ENCODE assay signal across 27 mouse cellular contexts in the genomic region with DNA sequence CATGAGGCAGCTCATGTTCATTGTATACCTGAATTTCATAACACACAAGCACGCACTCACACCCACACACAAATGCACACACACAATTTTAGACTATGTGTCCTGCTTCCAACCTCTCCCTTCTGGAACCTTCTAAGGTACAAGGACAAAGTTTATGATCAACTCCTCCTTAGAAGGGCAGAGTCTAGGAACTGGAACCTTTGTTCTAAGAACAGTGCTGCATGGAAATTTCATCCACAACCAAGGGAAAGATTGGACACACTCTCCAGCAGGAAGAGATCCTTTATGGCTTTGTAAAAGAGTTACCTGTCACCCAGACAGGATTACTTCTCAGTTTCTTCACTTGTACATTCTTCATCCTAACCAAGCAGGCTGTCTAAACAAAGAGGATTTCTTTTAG. TPM values are rescaled to one million over a fixed set of nuclear protein-coding genes. Genes with fewer than 3 reads are reported as not detected.
A peak's percentile ranks its signal among the peaks of the same experiment; 100 is the strongest.
DNase-seq lines count a peak whose midpoint lies in the region; ATAC-seq and TF ChIP-seq lines count a peak whose summit lies in the region.
"Had no signal": no experiment of that assay in that cellular context is flagged by ENCODE, and none has a peak within 500 bp of the region (broad histone marks: within the 10 kb centered on the region; RNA-seq: fewer than 3 reads in every experiment).

No protein-coding gene starts in this region.

- no peak overlapping the region for H3K9ac ChIP-seq in kidney, embryonic 15.5 days
- no peak overlapping the region for H3K9ac ChIP-seq in kidney, embryonic 16.5 days (replicated peaks; ENCODE audit: low read length)
- no peak overlapping the region for H3K9ac ChIP-seq in forebrain, postnatal 0 days
- H3K9ac ChIP-seq: embryonic facial prominence, embryonic 12.5 days; embryonic facial prominence, embryonic 15.5 days; heart, embryonic 13.5 days; hindbrain, embryonic 14.5 days had no signal

- no peaks in the 10 kb centered on the region for H3K27me3 ChIP-seq in kidney, adult 2 months (replicated peaks; ENCODE audit: control insufficient read depth, insufficient read depth, low read length)
- no peaks in the 10 kb centered on the region for H3K27me3 ChIP-seq in kidney, embryonic 15.5 days
- H3K27me3 ChIP-seq in kidney, embryonic 16.5 days (ENCODE audit: insufficient read depth, low read length), result no peaks in the 10 kb centered on the region
- H3K27me3 ChIP-seq in forebrain, postnatal 0 days (ENCODE audit: insufficient read depth, low read length), result no peaks in the 10 kb centered on the region
- H3K27me3 ChIP-seq: CH12.LX; embryonic facial prominence, embryonic 12.5 days; embryonic facial prominence, embryonic 15.5 days had no signal

- TF ChIP-seq CTCF in kidney, adult 2 months (conservative IDR thresholded peaks at IDR 0.05; ENCODE audit: insufficient read depth, insufficient read length, low read depth, low read length), result no peak
- TF ChIP-seq CTCF in forebrain, postnatal 0 days (IDR thresholded peaks at IDR 0.05; ENCODE audit: low read depth), result no peak

- DNase-seq in kidney, adult 2 months, result peak; percentile 79
- DNase-seq in kidney, postnatal 36 days, result peak; percentile 16 to 44
- peak; percentile 79 for DNase-seq in large intestine, adult 2 months (ENCODE audit: low read depth, low spot score)
- DNase-seq in forebrain, postnatal 0 days, result no peak
- DNase-seq in heart, adult 18-20 months, result no peak
- DNase-seq: adrenal gland, adult 2 months; adrenal gland, postnatal 14 days; B cell, adult 2 months; cerebellum, adult 11 months; cerebellum, adult 2 months; cerebellum, adult 9-11 months; cerebellum, postnatal 25 days; gastrocnemius, postnatal 25 days; heart, adult 2 months; heart, postnatal 14 days; heart, postnatal 4 days had no signal

- no peak for TF ChIP-seq POLR2A in kidney, adult 2 months (IDR thresholded peaks at IDR 0.05; ENCODE audit: low read depth, low read length)

- no peak overlapping the region for H3K4me2 ChIP-seq in kidney, embryonic 15.5 days
- H3K4me2 ChIP-seq in kidney, embryonic 16.5 days (replicated peaks; ENCODE audit: low read depth, low read length), result no peak overlapping the region
- no peak overlapping the region for H3K4me2 ChIP-seq in forebrain, postnatal 0 days (ENCODE audit: low read depth)
- H3K4me2 ChIP-seq: embryonic facial prominence, embryonic 12.5 days; embryonic facial prominence, embryonic 15.5 days; heart, embryonic 13.5 days; hindbrain, embryonic 14.5 days had no signal

- H3K9me3 ChIP-seq in kidney, embryonic 15.5 days (replicated peaks), result no peaks in the 10 kb centered on the region
- H3K9me3 ChIP-seq in kidney, embryonic 16.5 days (ENCODE audit: low read length), result no peaks in the 10 kb centered on the region
- no peaks in the 10 kb centered on the region for H3K9me3 ChIP-seq in forebrain, postnatal 0 days (ENCODE audit: low read length)
- H3K9me3 ChIP-seq: embryonic facial prominence, embryonic 12.5 days; embryonic facial prominence, embryonic 15.5 days; G1E; heart, embryonic 10.5 days; heart, embryonic 13.5 days had no signal

- no peaks in the 10 kb centered on the region for H3K36me3 ChIP-seq in kidney, adult 2 months (ENCODE audit: control insufficient read depth, insufficient read depth, low read length)
- no peaks in the 10 kb centered on the region for H3K36me3 ChIP-seq in kidney, embryonic 15.5 days
- no peaks in the 10 kb centered on the region for H3K36me3 ChIP-seq in kidney, embryonic 16.5 days (ENCODE audit: insufficient read depth, low read length)
- no peaks in the 10 kb centered on the region for H3K36me3 ChIP-seq in forebrain, postnatal 0 days (ENCODE audit: insufficient read depth)
- H3K36me3 ChIP-seq: embryonic facial prominence, embryonic 12.5 days; embryonic facial prominence, embryonic 15.5 days; heart, embryonic 10.5 days; heart, embryonic 13.5 days had no signal

- H3K27ac ChIP-seq in kidney, adult 2 months (ENCODE audit: insufficient read depth, low read depth, low read length), result peak overlapping the region; percentile 92
- H3K27ac ChIP-seq in kidney, embryonic 15.5 days, result no peak overlapping the region
- no peak overlapping the region for H3K27ac ChIP-seq in kidney, embryonic 16.5 days (ENCODE audit: low read length)
- no peak overlapping the region for H3K27ac ChIP-seq in forebrain, postnatal 0 days (ENCODE audit: low read depth, low read length)
- H3K27ac ChIP-seq: embryonic facial prominence, embryonic 12.5 days; embryonic facial prominence, embryonic 15.5 days; heart, adult 2 months; heart, embryonic 10.5 days; heart, embryonic 13.5 days; hindbrain, embryonic 14.5 days had no signal

- H3K4me1 ChIP-seq in kidney, adult 2 months (ENCODE audit: control insufficient read depth, insufficient read depth, low read length), result peaks cover 8% of the 10 kb centered on the region; the same call in 1 of the 2 replicates
- no peaks in the 10 kb centered on the region for H3K4me1 ChIP-seq in kidney, embryonic 15.5 days
- no peaks in the 10 kb centered on the region for H3K4me1 ChIP-seq in kidney, embryonic 16.5 days (ENCODE audit: insufficient read depth, low read length)
- H3K4me1 ChIP-seq in forebrain, postnatal 0 days (ENCODE audit: insufficient read depth), result no peaks in the 10 kb centered on the region
- H3K4me1 ChIP-seq: embryonic facial prominence, embryonic 12.5 days; embryonic facial prominence, embryonic 15.5 days; heart, embryonic 10.5 days; heart, embryonic 13.5 days had no signal

- no peak for ATAC-seq in kidney, embryonic 15.5 days (replicated peaks; ENCODE audit: low FRiP score)
- ATAC-seq in kidney, embryonic 16.5 days (ENCODE audit: low FRiP score, low TSS enrichment), result no peak
- ATAC-seq in forebrain, postnatal 0 days, result no peak
- ATAC-seq: forebrain, embryonic 14.5 days; Patski had no signal

- H3K4me3 ChIP-seq in kidney, adult 2 months (ENCODE audit: insufficient read depth, low read depth, low read length), result no peak overlapping the region
- no peak overlapping the region for H3K4me3 ChIP-seq in kidney, embryonic 15.5 days (replicated peaks)
- no peak overlapping the region for H3K4me3 ChIP-seq in kidney, embryonic 16.5 days (ENCODE audit: low read length)
- H3K4me3 ChIP-seq in forebrain, postnatal 0 days (ENCODE audit: low read depth, low read length), result no peak overlapping the region
- H3K4me3 ChIP-seq: embryonic facial prominence, embryonic 12.5 days; embryonic facial prominence, embryonic 15.5 days; heart, adult 2 months; heart, embryonic 10.5 days; heart, embryonic 13.5 days had no signal

- 69% methylated on average over 1 of the region's 1 CpGs for WGBS in kidney, adult 2 months
- 93% methylated on average over 1 of the region's 1 CpGs for WGBS in kidney, embryonic 15.5 days
- WGBS in kidney, embryonic 16.5 days, result 92% methylated on average over 1 of the region's 1 CpGs
- 22% methylated on average over 1 of the region's 1 CpGs for WGBS in large intestine, adult 2 months
- 95% methylated on average over 1 of the region's 1 CpGs for WGBS in forebrain, postnatal 0 days

RNA-seq across cellular contexts. Expression of gene Pdss1, which starts 22.2 kb away (rescaled TPM):
- polyA plus RNA-seq in kidney, adult 2 months (2012; rRNA removed), result 8.9 and 9.9 TPM in 2 replicates
- 23.7 and 24.0 TPM in 2 replicates for polyA plus RNA-seq in kidney, embryonic 15.5 days (2015; fragmentation: Nextera tagmentation; extraction: Ambion mirVana)
- 25.4 and 26.2 TPM in 2 replicates for polyA plus RNA-seq in kidney, embryonic 16.5 days (2015; fragmentation: Nextera tagmentation; extraction: Ambion mirVana)
- 17.8 and 24.1 TPM in 2 replicates for polyA plus RNA-seq in large intestine, adult 2 months (2012; rRNA removed)
- total RNA-seq in forebrain, postnatal 0 days (2014; rRNA removed), result 19.4 and 21.9 TPM in 2 replicates
- 21.4 and 22.5 TPM in 2 replicates for polyA plus RNA-seq in forebrain, postnatal 0 days (2015; fragmentation: Nextera tagmentation; extraction: Ambion mirVana)
- total RNA-seq in heart, adult 18-20 months (2021), result 10 to 100 TPM; 20.4 to 23.9 TPM

Comparison
In these comparisons a context has a peak if more than half of its experiments do, and no peak if none do; other contexts are left out.
1. DNase-seq: peak in kidney, adult 2 months (single experiment), kidney, postnatal 36 days (2 of 2) and large intestine, adult 2 months (single experiment); none in forebrain, postnatal 0 days (single experiment) and heart, adult 18-20 months (0 of 2).